Mouse (Mus musculus): ENCODE results near the gene Hist1h2bh.

GRCm38 (mm10) chr13:23506819-23507515 lies 36.2 kb downstream of the Hist1h2bh start:
- TF ChIP-seq TCF12 (IDR thresholded peaks at IDR 0.05; ENCODE audit: insufficient read depth, poor library complexity, severe bottlenecking), result no peak
- TF ChIP-seq POLR2A (IDR thresholded peaks at IDR 0.05; ENCODE audit: insufficient read length, low read depth), result no peak
- TF ChIP-seq E2F4 (IDR thresholded peaks at IDR 0.05; ENCODE audit: insufficient read depth), result no peak
- no peak for TF ChIP-seq USF1 (IDR thresholded peaks at IDR 0.05; ENCODE audit: low read depth)
- TF ChIP-seq MAX (IDR thresholded peaks at IDR 0.05; ENCODE audit: low read depth), result no peak
- no peak for TF ChIP-seq POLR2AphosphoS2 (IDR thresholded peaks at IDR 0.05; ENCODE audit: insufficient read length, low read depth)
- no peak for TF ChIP-seq MYOD1 (IDR thresholded peaks at IDR 0.05; ENCODE audit: control insufficient read depth in 1 of 3, insufficient read length in 2 of 3, low read depth in 2 of 3)
- TF ChIP-seq SRF (IDR thresholded peaks at IDR 0.05; ENCODE audit: control insufficient read depth, insufficient read length, low read depth), result no peak
- no peak for TF ChIP-seq TCF3 (IDR thresholded peaks at IDR 0.05; ENCODE audit: insufficient read length, low read depth)
- no peak for TF ChIP-seq MYOG (IDR thresholded peaks at IDR 0.05; ENCODE audit: control insufficient read depth in 1 of 3, insufficient read depth in 1 of 3, insufficient read length in 2 of 3, low read depth in 2 of 3)
- TF ChIP-seq REST (IDR thresholded peaks at IDR 0.05; ENCODE audit: insufficient read depth, insufficient read length), result no peak

Measured in myocyte (in vitro differentiated cells).